Mouse (Mus musculus) layer of hippocampus, postnatal 14 days (tissue): ENCODE results near the gene 2700097O09Rik. TPM values are rescaled to one million over a fixed set of nuclear protein-coding genes. Genes with fewer than 3 reads are reported as not detected.
"Not testable (repeated sequence)": the region's sequence is repeated elsewhere in the genome, so short reads cannot be mapped to it uniquely, and the experiment has no call there.

ENCODE experiments used
- DNase-seq, 2 experiments: peaks; one replicate each; pipeline ENCODE4 v3.0.0; 2021 to 2022; ENCODE audit warnings: low spot score in 2 of 2, mixed read lengths in 1 of 2
- total RNA-seq, 2 experiments: library from RNA; stranded (reverse); gene quantifications; 2 replicates each; pipeline ENCODE4 v1.2.3; 2021

The 2700097O09Rik gene
- total RNA-seq, 2 experiments from 2014 or later: 8.1 to 8.6 TPM

DNA sequence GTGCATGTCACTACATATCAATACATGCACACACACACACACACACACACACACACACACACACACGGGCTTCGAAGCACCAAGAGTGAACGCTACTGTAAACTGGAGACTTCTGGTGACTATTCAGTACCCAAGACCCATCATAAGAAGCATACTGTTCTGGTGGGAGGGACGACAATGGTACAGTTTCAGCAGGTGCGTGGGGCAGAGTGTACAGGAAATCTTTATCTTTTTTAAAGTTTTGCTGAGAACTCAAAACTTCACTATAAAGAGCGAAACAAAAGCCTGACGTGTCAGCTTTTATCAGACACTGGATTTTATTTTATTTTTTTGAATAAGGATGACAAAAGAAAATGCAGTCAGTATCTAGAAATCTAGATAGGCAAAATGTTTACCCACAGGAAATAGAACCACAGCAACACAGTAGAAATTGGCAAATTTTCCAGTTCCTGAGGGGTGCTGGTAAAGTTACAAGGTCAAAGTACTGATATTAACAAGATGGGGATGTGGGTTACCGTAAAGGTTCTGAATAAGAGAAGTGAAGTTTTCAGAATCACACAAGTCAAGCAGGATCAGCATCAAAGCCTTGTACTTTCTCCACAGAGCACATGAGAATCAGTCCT is 30.1 kb downstream of the 2700097O09Rik start:
- no peak for DNase-seq

DNA sequence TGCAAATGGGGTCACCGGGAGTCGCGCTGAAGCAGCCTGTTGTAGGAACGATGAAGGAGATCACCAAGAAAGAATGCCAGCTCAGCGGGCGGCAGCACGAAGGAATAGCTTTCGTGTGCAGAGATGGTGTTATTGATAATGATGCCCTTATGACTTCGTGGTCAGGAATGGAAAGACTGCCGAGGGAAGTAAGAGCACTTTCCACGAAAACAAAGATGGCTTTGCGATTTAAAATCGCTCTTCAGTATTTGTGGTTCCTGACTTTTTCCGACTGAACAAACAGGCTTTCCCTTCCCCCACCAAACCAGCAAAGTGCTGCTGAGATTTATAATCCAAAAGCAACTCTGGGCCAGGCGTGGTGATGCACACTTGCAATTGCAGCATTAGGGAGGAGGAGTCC is 38.9 kb downstream of the 2700097O09Rik start:
- DNase-seq: no peak

DNA sequence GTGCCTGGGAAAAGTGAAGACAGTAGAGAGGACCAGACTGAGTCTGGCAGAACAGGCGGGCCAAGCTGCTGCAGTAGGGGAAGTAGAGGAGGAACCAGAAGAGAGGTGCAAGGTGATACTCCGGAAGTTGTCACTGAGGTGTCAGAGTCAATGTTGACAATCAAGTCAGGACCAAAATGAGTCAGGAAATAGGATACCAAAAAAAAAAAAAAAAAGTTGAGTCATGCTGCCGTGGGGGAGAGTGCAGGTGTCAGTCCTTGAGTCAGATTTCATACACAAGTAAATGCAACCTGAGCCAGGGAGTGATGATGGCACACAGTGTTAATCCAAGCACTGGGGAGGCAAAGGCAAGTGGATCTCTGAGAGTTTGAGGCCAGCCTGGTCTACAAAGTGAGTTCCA is 52.8 kb downstream of the 2700097O09Rik start:
- DNase-seq: no peak

DNA sequence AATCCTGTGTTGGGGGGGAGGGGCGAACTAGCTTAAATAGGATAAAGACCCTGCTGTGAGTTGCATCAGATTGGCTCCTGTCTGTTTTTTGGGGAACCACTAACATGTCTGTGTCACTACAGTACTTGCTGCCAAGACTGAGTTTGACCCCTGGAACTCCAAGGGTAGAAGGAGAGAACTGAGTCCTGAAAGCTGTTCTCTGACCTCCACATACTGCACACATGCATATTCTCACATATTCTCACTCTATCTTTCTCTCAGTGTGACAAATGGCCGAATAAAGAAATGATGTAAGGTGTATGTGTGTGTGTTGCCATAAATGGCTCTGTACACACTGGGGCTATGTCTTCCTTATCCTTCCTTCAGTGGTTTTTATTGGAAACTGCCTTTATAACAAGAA is 56.6 kb downstream of the 2700097O09Rik start:
- no peak for DNase-seq

DNA sequence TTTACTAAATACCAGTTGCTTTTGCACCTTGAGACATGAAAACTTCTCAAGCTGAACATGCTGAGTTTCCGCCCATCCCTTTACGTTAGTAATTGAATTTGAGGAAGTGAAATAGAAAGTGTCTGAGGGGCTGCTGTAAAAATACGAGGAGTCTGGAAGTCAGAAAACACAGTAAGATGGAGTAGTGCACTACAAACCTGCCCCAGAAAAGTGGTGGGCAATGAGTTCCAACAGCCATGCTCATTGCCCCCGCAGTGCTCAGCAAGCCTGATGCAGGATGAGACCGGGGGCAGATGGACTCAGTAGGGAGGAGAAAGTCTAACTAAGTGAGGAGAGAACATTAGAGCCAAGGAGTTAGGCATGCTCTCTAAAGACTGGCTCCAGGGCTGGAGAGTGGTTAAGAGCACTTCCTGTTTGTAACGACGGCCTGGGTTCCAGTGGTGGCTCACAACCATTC is 60.5 kb downstream of the 2700097O09Rik start:
- DNase-seq: no peak

DNA sequence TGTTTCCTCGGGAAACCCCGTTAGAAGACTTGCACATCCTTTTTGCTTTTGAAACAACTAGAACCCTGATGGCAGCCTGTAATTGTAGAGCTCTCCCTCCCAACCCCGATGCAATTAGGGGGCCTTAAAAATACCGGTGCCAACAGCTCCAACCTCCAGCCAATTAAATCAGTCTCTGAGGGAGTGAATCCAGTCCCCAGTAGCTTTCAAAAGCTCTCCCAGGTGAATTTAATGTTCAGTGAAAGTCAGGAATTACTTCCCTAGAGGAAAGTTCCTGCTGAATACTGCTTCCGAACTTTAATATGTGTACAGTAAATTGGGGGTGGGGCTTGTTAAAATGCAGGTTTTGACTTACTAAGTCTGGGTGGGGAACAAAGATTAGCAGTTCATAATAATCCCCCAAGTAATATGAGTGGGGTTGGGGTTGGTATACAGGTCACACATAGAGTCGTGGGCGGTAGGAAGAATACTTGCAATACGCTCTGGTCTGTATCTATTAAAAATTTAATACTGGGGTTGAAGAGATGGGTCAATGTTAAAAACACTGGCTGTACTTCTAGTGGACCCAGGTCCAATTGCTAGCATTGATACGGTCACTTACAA is 62.7 kb downstream of the 2700097O09Rik start:
- DNase-seq: no peak

DNA sequence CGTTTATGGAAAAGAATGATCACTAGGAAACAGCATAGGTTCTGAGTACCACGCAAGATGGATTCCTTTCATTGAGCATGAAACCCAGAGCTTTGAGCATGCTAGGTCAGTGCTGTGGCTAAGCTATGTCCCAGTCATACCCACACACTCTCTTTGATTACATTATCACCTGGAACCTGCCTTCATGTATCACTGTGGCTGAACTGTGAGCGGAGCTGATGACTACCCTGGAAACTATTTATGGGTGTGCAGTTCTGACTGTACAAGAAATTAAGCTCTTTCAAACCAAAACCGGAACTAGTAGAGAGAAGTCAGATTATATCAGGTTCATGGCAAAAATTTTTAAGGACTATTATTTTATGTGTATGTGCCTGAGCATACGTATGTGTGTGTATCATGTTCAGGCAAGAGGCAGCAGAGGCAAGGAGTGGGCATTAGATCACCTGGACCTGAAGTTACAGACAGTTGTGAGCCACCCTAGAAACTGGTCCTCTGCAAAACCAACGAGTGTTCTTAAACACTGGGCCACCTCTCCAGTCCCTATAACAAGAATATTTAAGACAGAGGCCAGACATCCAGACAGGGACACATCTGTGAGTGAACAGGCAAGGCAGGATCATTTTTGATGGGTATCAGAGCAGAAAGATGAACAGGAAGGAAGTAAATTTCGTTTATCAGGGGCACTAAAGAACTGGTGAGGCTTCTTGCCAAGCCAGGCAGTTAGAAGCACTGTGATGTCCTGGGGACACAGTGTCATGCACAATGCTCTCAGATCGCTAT is 63.4 kb downstream of the 2700097O09Rik start:
- DNase-seq: no peak

DNA sequence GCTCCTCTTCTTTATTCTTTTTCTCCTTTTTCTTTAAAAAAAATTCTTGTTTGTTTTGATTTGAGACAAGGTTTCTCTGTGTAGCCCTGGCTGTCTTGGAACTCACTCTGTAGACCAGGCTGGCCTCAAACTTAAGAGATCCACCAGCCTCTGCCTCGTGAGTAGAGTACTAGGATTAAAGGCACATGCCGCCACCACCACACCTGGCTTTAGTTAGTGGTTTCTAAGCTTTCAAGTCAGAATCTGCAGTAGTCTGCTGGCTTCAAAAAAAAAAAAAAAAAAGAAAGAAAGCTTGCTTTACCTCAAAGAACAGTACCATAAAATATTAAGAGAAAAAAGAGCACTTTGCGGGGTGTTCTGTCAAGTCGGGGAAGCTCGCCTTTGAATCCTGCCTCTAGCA is 64.5 kb downstream of the 2700097O09Rik start:
- DNase-seq: no peak

DNA sequence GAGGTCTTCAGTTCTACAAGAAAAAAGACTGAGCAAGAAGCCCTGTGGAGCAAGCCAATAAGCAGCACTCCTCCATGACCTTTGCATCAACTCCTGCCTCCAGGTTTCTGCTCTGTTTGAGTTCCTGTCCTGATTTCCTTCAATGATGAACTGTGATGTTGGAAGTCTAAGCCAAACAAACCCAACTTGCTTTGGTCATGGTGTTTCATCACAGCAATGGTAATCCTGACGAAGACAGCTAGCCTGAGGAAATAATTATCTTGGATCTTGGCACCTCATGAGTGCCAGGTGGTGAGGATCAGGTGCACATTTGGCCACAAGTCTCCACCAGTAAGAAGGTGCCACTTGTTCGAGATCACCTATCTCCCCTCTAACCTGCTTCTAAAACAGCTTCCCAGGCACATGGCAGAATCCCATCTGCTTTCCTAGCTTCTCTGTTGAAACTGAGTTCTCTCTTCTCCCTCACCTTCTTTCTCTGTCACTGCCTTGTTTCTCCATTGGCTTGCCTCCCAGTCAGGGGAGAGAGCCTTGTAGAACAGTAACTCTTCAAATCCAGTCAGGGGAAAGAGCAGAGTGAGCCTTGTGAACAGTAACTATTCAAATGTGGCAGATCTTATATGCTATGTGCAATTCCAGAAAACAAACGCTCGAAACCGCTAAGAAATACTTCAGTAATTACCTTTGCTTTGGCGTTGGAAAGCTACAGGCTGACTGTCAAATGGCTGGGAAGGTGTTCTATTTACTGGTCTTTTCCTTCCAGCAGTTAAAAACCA is 66.1 kb downstream of the 2700097O09Rik start, which contains the start of gene Baz1a:
Baz1a (minus strand) TSS at position 723 of the 773 bp plus-strand sequence.
- DNase-seq: no peak

DNA sequence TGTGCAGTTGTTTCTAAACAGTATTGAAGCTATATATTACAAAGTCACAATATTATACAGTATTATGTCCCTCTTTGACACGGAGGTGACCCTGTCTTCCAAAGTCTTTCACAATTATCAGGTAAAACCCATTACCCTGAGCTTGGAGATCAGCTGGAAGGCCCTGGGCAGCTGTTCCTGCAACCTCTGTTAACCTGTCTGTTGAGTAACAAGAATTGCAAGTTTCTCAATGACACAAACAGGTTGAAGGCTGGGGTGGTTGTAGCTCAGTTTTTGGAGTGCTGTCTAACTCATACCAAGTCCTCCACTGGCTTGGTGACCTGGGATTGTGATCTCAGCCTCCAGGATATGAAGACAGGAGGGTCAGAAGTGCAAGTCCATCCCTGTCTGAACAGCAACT is 66.9 kb downstream of the 2700097O09Rik start:
- DNase-seq: no peak

DNA sequence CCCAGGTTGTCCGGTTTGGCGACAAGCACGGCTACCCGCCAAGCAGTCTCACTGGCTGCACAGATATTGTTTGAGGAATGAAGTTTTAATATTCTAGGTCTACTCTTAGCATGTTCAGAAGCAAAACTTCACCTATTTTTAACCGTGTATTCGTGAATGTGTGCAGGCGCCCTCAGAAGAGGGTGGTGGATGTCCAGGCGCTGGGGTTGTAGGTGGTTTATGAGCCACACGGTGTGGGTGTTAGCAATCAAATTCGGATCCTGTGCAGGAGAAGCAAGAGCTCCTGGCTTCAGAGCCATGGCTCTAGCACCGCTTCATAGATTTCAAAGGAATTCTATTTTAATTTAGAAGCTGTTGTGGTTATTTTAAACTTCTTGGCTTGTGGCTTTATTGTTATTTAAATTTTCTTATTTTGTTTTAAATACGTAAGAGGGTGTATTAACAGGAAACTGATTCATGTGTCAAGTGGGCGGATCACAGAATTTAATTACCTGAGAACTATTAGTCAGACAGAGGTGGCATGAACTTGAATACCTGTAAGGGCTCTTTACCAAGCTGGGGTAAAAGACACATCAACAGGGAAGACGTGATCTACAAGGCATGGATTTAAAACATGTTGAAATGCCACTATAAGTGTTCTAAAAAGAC is 72.4 kb downstream of the 2700097O09Rik start:
- DNase-seq: no peak

DNA sequence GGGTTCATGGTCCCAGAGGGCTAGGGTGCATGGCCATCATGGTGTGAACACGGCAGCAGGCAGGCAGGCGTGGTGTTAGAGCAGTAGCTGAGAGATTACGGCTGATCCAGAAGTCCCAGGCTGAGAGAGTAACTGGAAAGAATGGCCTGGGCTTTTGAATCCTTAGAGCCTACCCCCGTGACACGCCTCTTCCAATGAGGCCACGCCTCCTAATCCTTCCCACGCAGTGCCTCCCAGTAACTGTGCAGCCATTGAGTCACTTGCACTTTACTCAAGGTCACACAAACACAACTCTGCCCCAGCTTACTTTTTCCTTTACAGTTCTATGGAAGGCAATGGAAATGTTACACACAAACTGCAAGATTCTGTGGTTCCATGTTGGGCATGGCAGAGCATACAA is 73.8 kb downstream of the 2700097O09Rik start:
- no peak for DNase-seq

DNA sequence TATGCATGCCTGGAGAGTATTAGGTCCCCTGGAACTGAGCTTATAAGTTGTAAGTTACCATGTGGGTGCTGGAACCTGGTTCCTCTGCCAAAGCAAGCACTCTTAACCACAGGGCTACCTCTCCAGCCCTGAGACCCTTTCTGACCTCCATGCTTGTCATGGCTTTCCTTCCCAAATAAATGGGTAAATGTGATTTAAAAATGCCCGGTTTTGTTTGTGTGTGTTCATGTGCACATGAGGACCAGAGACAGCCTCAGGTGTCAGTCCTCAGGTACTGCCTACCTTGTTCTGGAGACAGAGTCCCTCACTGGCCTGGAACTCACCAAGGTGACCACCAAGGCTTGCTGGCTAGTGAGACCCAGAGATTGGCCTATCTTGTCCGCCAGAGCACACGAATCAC is 75.5 kb downstream of the 2700097O09Rik start:
- no peak for DNase-seq

DNA sequence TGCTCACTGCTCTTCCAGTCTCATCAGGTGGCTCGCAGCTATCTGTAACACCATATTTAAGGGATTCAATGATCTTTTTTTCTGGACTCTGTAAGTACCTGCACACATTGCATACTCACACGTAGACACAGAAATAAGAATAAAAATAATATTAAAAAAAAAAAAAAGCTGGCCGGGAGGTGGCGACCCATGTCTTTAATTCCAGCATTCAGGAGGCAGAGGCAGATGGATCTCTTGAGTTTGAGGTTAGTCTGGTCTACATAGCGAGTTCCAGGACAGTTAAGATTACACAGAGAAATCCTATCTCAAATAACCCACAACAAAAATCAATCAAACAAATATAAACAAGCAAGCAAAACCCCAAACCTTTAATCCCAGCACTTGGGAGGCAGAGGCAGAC is 76.1 kb downstream of the 2700097O09Rik start:
- no peak for DNase-seq

DNA sequence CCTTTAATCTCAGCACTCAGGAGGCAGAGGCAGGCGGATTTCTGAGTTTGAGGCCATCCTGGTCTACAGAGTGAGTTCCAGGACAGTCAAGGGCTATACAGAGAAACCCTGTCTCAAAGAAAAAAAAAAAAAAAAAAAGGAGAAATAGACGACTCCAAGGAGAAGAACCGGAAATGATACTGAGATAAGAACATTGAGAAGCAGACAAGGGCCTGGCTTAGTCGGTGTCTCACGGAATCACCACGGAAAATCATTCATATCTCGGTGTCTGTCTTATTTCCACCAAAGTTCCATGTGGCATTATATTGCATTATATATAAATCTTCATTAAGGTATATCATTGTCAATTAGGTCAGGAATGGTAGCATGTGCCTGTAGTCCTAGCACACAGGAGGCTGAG is 77.4 kb downstream of the 2700097O09Rik start:
- not testable (repeated sequence) for DNase-seq

DNA sequence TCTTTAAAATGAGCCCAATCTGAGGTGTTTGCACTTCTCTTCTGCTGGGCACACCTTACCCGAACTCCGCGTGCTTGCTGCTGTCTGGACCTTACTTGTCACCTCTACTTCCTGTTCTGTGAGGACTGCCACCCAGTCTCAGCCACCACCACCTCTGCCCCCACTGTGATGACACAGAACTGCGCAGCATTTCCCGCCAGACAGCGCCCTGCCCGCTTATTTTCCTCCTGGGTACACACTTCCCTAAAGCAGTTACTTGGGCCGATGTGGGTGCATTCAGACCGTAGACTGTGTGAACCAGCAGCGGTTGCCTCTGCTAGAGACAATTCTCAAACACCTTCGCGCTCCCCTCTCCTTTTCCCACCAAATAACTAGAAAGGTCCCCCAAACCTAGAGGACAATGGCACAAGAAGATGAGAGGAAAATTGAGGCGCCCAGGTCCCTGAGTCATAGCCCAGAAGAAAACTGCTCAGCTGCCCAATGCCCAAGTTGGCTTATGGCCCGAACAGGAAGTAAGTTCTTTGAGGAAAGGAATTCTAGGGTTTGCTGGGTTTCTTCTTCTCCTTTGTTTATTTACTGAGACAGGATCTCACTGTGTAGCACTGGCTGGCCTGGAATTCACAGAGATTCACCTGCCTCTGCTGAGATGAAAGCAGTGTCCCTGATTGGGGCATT is 80.8 kb downstream of the 2700097O09Rik start:
- DNase-seq: no peak

DNA sequence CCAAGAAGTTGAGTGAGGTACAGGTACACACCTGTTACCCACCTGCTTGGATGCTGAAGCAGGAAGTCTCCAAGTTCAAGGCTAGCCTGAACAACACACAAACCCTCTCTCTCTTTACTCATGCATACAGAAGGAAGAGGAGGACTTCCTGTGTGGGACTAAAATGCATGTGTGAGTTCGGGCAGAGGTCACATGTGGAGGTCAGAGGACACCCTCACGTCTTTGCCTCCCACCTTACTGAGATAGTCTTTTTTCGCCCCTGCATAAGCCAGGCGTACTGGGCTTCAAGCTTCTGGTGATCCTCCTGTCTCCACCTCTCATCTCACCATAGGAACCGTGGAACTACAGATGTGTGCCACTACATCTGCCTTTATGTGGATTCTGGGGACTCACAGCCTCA is 81.5 kb downstream of the 2700097O09Rik start:
- DNase-seq: no peak

DNA sequence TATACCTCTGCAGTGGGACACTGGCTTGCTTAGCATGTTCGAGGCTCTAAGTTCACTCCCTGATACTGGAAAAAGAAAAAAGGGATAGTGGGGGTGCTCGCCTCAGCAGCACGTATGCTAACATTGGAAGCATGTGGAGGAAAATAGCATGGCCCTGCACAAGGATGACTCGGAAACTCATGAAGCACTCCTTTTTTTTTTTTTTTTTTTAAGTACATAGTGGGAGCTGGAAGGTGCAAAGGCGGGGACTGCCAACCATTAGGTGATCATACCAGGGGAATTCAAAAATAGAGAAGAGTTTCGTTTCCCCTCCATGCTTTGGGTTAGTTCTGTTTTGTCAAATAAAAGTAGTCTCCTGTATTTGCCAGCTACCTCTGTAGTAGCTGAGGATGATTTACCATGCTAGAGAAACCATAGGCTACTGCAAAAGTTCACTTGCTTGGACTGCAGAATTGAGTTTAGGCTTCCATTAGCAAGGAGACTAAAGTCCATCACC is 82.9 kb downstream of the 2700097O09Rik start:
- no peak for DNase-seq

DNA sequence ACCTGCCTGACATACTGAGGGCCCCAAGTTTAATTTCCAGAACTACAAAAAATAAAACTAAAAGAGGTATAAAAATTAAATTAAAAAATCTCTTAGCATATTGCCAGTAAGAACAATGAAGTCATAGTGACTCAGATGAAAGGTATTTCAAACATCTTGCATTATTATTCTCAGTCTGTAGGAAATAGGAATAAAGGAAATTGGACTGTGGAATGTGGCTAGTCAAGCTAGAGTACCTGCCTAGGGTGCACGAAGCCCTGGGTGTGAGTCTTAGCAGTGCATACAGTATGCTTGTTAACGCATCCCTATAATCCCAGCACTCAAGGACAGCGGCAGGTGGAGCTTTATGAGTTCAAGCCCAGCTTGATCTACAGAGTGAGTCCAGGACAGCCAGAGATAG is 83.9 kb downstream of the 2700097O09Rik start:
- DNase-seq: no peak
